Mouse (Mus musculus): ENCODE results near the gene Asf1b.
"Not testable (repeated sequence)": the region's sequence is repeated elsewhere in the genome, so short reads cannot be mapped to it uniquely, and the experiment has no call there.

Gene Asf1b

DNA sequence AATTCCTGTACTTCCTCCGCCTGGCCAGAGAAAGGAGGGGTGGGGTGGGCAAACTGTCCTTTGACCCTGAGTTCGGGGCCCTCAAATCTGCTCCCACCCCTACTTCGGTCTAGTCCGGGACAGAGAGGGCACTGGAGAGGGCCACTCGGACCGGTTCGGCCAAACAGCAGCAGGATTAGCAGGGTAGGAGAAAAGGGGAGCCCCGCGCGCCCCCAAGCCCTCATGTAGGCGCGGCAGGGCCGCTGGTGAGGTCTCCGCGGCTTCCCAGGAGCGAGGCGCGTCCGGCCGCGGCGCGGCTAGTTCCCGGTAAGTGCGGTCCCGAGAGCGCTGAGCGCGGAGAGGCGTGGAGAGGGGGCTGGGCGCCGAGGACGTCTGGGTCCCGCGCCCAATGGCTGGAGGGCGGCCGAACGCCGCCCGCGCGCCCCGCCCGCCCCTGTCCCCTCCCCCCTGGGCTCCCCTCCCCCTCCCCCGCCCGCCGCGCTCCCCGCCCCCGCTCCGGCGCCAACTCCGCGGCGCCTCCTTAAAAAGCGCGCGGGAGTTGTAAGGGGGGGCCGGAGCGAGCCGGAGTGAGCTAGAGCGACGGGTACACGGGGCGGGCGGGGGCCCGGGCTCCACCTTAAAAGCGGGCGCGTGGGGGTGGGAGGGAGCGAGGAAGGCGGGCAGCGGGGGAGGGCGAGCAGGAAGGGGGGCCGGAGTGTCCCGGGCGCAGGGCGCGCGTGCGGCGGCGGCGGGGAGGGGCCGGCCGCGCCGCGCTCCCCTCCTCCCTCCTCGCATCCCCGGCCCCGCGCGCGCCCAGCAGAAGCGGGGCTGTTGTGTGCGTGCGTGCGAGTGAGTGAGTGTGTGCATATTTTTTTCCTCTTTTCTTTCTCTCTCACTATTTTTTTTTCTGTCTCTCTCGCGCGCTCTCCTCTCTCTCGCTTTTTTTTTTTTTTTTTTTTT lies 41.5 kb downstream of the Asf1b start:
- in situ Hi-C loops (cut with MboI), result no loop called here

DNA sequence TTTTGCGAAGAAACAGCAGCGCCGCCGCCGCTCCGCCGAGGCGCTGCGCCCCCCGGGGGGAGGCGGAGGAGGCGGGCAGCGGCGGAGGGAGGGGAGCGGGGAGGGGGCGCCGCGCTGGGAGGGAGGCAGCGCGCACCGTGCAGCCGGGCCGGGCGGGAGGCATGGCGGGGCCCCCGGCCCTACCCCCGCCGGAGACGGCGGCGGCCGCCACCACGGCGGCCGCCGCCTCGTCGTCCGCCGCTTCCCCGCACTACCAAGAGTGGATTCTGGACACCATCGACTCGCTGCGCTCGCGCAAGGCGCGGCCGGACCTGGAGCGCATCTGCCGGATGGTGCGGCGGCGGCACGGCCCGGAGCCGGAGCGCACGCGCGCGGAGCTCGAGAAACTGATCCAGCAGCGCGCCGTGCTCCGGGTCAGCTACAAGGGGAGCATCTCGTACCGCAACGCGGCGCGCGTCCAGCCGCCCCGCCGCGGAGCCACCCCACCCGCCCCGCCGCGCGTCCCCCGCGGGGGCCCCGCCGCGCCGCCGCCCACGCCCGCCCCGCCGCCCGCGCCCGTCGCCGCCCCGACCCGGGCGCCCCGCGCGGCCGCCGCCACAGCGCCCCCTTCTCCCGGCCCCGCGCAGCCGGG lies 42.3 kb downstream of the Asf1b start, which contains the start of gene Samd1:
TSS of gene Samd1 (plus strand) at position 162 of the 631 bp plus-strand sequence.
- in situ Hi-C loops (cut with MboI), result no loop called here

DNA sequence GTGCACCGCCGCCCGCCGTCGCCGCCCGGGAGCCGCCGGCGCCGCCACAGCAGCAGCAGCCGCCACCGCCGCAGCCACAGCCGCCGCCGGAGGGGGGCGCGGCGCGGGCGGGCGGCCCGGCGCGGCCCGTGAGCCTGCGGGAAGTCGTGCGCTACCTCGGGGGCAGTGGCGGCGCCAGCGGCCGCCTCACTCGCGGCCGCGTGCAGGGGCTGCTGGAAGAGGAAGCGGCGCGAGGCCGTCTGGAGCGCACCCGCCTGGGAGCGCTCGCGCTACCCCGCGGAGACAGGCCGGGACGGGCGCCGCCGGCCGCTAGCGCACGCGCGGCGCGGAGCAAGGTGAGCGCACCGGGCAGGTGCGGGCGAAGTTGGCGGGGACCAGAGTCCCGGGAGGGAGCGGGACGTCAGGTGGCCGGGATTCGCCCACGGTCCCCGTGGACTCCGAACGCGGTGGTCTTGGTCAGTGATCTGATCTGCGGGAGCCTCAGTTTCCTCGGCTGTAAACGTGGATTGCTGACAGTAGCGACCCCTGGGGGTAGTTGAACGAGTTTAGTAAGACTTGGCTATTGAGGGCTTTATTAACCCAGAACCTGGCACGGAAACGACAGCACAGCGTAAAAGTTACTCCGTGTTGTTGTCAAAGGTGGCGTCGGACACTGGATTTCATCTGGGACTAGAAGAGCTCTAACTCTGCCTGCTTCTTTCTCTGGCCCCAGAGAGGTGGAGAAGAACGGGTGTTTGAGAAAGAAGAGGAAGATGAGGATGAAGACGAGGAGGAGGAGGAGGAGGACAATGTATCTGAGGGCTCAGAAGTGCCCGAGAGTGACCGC lies 43.1 kb downstream of the Asf1b start:
- in situ Hi-C loops (cut with MboI), result no loop called here

DNA sequence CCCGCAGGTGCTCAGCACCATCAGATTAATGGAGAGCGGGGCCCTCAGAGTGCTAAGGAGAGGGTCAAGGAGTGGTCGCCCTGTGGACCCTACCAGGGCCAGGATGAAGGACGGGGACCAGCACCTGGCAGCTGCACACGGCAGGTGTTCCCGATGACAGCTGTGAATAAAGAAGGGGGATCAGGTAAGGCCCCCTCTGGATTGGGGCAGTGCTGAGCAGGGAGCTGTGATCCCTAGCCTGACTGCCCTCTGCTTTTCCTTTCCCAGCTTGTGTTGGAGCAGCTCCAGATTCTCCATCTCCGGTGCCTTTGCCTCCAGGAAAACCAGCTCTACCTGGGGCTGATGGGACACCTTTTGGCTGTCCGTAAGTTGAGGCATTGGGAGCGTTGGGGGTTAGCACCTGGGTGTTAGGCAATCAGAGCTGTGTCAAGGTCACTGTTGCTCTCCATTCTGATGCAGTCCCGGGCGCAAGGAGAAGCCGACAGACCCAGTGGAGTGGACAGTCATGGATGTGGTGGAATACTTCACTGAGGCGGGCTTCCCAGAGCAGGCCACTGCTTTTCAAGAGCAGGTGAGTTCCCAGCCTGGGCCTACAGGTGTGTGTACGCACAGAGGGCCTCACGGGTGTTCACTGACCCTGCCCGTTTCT lies 43.9 kb downstream of the Asf1b start:
- in situ Hi-C loops (cut with MboI), result no loop called here

DNA sequence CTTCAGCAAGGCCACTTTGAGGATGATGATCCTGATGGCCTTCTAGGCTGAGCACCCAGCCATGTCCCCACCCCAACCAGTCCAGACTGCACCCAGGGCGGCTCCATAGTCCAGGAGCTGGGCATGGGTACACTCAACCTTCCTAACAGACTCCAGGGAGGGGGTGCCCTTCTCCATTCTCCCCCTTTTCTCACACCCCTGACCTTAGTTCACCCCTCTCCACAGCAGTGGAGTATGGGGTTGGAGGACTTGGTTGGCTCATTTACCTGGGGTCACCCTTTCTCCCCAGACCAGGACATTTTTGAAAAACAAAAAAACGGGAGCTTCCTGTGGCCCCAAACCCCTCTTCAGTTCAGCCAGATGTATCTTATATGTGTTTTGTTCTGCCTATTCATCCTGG lies 44.5 kb downstream of the Asf1b start:
- in situ Hi-C loops (cut with MboI), result no loop called here

DNA sequence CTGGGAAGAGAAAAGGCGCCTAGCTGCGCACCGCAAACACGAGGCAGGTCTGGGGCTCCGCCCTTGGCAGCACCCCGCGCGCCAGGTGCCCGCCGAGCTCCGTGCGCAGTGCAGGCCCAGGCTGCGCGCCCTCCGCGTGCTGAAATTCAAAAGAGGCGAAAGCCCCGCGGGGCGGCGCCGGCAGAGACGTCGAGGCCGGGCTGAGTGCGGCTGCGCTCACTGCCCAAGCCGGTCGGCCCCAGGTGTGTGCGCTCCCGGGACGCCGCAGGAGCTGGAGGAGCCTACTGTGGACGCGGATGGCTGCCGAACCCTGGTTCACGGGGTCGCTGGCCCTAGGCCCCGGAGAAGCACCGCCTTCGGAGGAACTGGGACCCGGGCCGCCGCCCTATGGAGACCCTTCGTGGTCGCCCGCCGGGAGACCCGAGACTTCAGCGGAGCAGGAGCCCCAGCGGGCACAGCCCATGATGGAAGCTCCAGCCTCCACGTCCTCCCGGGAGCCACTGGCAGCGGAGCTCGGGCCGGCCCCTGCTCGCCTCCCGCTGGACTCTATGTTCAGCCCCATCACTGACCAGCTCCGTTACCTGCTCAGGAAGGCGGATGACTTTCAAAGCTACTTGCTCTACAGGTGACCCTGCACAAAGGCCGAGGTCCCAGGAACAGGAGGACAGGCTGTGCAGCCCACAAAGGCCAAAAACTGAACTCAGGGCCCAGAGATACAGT lies 46.1 kb downstream of the Asf1b start, which contains the start of gene 1700067K01Rik:
TSS of gene 1700067K01Rik (plus strand) at position 222 of the 720 bp plus-strand sequence.
- in situ Hi-C loops (cut with MboI), result no loop called here

DNA sequence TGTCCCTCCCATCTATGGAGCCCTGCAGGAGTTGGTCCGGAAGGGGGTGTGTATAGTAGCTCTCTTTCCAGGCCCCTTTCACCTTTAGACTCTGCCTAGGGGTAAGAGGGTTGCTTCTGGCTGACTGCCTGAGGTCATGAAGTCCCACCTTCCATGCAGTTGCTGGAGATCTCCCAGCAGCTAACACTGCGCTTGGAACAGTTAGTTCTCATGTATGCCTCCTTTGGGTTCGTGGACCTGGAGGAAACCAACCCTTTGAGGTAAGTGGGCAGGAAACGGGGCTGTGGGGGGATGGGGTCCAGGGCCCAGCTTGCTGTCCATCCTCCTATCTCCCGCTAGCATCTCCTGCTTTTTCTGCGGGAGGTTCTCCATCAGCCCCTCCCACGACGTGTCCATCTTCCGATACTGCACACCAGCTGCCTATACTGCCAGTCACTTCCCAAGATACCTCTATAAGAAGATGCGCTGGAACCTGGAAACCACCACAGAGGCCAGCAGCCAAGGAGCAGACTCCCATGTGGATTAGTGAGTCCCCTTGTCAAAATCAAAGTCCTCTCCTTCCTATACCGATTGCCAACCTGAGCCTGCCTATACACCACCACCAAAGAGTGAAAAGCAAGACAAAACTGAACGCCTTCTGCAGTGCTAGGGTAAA lies 47.8 kb downstream of the Asf1b start:
- in situ Hi-C loops (cut with MboI), result no loop called here

DNA sequence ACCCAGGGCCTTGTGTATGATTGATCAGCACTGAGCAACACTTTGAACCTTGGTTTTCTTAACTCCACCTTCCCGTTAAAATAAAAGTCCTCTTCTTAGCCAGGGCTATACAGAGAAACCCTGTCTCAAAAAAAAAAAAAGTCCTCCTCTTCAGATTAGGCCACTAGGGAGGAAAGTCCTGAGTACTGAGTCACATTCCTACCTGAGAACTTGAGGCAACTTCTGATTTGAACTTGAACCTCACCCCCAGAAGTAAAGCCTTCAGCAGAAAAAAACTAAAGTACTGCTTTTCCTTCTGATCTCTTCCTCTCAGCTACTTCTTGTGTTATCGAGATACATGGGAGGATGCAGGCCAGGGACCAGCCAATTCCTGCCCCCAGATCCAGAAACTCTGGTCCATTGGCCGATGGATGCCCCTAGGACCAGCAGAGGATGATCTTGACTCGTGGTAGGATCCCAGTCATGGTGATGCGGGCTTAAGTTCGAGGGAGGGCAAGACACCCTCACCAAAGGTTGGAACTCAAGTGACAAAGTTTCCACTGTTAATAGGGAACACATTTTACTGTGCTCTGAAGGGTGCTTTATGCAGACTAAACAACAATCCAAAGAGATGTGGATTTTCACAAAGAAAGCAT lies 48.4 kb downstream of the Asf1b start:
- in situ Hi-C loops (cut with MboI), result no loop called here

DNA sequence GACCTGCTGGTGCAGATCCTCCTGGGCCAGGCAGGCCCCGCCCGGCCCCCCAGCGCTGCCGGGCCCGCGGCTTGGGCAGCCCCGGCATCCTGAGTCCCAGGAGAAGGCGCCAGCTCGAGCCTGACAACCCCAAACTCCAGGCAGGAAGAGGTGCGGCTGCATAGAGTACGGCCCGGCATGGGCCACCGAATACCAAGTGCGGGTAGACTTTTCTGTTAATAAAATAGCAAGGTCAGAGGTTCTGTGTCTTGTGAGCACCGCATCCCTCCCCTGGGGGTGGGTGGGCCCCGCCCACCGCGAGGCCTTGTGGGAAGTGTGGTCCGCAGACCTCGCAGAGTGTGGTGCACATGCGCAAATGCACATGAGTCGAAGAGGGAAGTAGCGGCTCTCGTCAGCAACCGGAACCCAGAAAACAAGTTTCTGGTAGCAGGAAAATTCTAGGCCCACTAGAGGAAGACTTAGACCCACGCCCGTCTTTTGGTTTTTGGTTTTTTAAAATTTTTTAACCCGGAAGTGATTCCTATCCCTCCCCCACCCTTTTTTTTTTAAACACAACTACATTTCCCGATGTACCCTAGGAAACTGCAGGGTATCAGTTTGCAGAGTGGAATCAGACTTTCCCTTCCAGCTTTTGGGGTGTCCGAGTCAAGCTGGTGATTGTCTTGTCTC lies 49.4 kb downstream of the Asf1b start:
- in situ Hi-C loops (cut with MboI), result no loop called here

DNA sequence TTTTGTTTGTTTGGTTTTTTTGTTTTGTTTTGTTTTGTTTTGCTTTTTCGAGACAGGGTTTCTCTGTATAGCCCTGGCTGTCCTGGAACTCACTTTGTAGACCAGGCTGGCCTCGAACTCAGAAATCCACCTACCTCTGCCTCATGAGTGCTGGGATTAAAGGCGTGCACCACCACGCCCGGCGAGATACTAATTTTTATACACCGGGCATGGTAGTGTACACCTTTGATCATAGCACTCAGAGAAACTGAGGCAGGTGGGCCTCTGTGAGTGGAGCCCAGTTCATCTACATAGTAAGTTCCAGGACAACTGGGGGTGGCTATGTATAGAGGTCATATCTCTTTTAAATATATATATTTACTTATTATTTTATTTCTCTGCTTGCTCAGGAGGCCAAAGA lies 50.2 kb downstream of the Asf1b start:
- in situ Hi-C loops (cut with MboI), result not testable (repeated sequence)

DNA sequence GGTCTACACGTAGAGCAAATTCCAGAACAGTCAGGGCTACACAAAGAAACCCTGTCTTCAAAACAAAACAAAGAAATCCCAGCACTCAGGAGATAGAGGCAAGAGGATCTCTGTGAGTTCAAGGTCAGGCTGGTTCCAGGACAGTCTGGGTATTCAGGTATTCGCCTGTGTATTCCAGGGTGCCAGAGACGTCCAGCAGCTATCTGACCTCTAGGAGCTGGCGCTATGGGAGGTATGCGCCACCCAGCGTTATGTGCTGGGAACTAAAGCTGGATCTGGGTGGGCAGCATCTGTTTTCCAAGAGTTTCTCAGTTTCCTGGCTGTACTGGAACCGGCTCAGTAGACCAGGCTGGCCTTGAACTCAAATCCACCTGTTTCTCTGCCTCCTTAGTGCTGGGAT lies 53.1 kb downstream of the Asf1b start:
- in situ Hi-C loops (cut with MboI), result no loop called here

DNA sequence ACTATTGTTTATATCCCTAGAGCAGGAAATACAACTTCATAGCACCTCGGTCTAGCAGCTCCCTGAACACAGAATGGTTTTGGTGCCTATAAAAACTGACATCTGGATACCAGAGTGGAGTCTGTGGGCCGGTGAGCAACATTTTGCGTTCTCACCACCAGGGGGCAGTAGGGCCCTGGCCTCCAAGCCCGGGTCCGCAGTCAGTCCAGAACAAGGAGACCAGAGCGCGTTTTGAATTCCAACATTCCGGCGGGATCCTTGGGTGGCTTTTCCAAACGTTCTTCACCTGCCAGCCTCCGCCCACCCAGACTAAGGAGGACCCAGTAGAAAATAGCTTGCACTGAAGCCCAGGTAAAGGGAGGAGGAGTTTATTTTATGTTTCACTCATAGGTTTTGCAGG lies 54.6 kb downstream of the Asf1b start:
- in situ Hi-C loops (cut with MboI), result no loop called here

DNA sequence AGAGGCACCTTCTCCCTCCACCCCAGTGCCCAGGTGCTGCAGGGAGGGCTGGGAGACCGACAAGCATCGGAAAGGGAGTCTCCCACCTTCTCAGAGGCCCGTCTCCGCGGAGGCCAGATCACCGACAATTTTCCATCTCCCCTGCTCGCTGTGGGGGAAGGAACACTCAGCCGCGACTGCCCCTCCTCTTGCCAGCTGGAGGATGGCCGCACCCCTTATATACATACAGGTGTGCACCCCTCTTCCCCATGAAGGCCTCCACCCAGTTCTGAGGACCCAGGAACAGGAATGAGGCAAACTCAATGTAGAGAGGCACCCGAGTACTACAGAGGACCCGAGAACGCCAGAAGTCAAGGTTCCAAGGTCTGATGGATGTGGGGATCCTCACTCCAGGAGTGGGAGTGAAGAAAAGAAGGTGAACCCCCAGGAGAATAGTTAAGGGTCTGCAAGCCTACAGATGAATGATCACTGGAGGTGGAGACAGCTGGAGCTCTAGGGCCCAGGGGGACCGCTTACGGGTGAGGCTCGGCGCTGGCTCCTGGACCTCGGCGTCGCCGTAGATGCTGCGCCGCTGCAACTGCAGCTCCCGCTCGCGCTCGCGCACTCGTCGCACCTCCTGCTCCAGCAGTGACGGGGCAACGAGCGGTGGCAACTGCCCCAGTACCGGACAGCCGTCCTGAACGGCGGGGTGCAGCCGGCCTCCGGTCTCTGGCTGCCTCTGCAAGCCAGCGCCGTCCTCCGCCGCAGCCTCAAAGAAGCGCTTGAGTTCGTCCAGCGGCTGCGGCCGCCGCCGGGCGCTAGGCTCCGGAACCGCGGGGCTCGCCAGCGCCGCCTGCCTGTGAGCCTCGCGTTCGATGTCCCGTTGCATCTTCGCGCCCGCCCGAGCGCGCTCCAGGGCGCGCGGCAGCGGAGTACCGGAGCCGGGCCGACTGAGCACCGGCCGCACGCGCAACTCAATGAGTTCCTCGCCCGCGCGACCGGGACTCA lies 55.6 kb downstream of the Asf1b start:
- in situ Hi-C loops (cut with MboI), result no loop called here

DNA sequence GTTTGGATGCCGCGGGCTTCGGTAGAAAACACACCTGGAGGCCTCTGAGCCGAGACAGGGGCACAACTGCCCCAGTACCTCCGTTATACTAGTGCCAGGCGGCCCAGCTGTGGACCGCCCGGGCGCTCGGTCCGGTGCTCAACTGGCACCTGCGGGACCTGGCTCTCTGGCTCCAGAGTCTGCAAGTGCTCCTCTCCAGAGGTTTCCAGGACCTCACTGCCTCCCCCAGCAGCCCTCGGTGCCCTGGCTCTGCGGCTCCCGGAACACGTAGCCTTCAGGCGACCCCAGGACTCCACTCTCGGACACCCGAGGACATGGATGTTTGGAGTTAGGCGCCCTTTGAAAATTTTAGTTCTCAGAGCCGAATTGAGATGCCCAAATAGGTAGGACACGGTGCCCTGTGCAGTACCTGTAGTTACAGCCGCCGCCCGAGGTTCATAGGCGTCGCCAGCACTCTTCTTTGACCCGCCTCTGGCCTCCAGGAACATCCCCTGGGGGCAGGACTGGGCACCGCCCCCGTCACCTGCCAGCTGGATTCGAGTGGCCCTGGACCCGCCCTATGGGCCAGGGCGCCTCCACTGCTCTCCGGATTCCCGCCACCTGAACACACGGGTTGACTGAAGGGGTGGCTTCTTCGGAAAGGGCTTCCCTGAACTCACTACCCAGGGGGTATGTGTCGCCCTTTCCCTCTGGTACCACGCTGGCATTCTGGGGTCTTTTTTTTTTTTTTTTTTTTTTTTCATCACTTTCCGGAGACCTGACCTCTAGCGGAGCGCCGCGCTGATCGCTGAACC lies 56.6 kb downstream of the Asf1b start, which contains the start of gene 2210011C24Rik:
TSS of gene 2210011C24Rik (minus strand) at position 467 of the 794 bp plus-strand sequence.
- in situ Hi-C loops (cut with MboI), result no loop called here

DNA sequence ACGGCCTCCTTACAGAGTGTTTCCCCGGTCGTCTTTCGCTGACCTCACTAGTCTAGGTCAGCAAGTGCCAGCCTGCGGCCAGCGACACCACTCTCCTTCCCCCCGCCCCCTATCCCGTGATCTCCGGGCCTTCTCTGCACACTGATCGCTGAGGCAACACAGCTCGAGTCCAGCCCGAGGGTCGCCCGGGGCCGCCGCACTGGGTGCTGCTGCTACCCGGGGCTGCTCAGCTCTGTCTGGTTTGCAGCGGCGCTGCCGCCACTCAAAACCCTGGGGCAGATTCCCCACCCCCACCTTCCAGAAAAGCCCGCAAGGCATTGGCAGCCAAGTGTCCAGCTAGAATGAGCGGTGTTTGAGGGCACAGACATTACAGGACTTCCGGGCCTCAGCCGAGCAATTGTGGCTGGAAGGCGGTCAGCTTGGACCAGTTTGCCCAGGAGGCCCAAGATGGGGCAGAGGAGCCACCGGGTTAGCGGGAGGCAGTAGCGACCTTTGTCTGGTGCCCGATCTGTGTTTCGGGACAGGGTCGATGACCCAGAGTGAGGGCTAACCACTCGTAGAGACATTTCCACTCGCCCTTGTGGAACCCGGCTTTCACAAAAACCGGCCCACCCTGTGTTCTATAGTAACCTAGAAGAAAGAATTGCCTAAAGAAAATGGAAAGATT lies 57.3 kb downstream of the Asf1b start:
- in situ Hi-C loops (cut with MboI), result no loop called here

DNA sequence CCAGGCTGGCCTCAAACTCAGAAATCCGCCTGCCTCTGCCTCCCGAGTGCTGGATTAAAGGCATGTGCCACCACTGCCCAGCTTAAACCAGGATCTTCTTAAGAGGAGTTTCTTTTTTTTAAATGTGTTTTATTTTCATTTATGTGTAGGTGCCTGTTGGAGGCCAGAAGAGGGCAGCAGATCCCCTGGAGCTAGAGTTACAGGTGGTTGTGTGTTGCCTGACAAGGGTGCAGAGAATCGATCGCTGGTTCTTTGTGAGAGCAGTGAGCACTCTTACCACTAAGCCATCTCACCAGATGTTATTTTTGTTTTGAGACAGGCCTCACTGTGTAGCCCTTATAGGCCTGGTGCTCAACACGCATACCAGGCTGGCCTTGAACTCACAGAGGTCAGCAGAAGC lies 60.5 kb downstream of the Asf1b start:
- in situ Hi-C loops (cut with MboI), result no loop called here

DNA sequence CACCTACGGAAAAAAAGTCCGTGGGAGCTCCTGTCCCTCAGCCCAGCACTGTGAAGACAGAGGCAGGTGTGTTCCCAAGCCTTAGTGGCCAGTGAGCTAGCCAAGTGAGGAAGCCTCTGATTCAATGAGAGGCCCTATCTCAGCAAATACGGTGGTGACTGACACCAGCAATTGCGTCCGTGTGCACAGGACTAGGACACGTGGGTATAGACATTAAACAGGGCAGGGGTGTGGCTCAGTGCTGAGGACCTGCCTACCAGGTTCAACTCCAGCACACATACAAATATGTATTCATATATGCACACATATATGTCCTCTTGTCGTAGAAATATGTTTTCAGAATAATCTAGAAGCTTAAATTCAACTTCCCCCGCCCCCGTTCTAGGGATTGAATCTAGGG lies 64.4 kb downstream of the Asf1b start:
- in situ Hi-C loops (cut with MboI), result no loop called here
